Mouse (Mus musculus) testis, postnatal 10 days (tissue): ENCODE results near the gene Adap1.

Experiments used
- DNase-seq: peaks from one replicate; pipeline ENCODE4 v3.0.0; 2021; ENCODE audit warnings: low spot score

Adap1 gene

DNA sequence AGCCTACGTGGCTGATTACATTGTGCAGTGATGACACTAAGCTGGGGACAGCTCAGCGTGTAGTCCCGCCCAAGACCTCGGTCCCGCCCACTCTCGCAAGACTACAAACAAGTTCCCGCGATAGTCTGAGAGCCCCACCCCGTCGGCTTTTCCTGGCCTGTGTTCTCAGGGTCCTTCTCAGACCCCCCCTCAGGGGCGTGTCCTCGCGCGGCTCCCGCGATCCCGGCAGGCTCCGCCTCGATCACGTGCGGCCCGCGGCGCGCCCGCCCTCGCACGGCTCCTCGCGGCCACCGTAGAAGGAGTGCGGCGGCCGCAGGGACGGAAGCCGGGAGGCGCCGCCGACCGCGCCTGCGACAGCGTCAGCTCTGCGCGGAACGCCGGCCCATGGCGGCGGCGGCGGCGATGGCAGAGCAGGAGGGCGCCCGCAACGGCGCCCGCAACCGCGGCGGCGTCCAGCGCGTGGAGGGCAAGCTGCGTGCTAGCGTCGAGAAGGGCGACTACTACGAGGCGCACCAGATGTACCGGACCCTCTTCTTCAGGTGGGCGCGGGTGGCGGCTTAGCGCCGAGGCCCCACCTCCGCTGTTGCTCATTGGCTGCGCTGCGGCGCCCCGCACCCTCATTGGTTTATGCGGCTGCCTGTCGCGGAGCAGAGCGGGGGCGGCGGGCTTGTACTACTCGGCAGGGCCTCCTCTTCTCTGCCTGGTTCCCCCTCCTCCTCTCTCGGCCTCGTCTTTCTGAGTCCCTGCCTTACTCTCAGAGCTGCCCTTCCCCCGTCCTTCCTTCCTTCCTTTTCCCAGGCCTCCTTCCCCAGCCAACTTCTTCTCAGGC is 73.1 kb downstream of the Adap1 start, which contains the start of gene Get4:
Gene Get4, plus strand, starts transcription at position 244 of the 829 bp plus-strand sequence.
- DNase-seq: peak; percentile 100

DNA sequence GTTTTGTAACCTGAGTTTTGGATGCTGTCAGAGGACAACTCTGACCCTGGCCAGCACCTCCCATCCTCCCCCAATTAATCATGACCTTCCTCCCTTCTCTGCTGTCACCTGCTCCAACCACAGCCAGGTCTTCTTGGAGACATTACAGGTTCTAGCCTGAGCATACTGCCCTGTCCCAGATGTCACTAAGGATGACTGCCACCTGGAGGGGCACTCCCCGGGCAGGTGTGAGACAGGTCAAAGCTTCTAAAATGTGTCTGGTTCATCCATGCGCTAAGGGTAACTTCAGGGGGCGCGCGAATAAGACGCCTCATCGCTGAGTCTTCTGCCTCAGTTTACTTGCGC is 73.7 kb downstream of the Adap1 start:
- no peak for DNase-seq

GRCm38 (mm10) chr5:139251279-139251678 is 74.1 kb downstream of the Adap1 start:
- DNase-seq: no peak

- DNase-seq: no peak
These were observed 76.6 kb downstream of the Adap1 start for GRCm38 (mm10) chr5:139248846-139249245.

DNA sequence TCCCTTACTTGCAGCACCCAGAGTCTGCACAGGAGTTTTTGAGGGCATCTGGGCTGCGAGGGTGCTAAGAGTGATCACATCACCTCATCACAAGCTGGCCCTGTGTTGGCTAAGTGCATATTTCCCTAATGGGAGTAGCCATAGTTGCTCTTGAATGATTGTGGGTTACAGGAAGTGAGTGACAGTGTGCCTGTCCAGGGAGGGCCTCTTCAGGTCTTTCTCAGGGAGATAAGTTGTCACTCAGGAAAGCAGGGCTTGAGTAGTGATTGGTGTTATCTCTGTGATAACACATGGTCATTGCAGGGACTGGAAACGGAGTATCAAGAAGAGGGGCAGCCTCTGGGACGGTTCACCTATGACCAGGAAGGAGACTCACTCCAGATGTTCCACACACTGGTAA is 77.7 kb downstream of the Adap1 start:
- no peak for DNase-seq

DNA sequence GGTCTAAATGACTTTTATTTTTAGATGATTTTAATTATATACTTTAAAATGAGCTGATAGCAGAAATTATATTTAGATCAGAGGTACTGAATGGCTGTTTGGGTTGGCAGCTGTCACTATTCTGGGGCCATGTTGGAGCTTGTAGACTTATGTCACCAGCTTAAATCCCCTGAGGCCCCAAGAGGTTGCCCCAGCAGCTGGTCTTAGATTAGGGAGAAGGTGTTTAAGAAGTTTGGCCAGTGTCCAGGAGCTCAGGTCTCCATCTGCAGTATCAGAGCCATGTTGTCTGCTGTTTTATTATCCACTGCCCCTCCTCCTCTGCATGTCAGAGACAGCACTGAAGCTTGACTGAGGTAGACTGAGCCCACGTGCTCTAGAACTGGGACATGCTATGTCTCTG is 82.0 kb downstream of the Adap1 start:
- DNase-seq: no peak

DNA sequence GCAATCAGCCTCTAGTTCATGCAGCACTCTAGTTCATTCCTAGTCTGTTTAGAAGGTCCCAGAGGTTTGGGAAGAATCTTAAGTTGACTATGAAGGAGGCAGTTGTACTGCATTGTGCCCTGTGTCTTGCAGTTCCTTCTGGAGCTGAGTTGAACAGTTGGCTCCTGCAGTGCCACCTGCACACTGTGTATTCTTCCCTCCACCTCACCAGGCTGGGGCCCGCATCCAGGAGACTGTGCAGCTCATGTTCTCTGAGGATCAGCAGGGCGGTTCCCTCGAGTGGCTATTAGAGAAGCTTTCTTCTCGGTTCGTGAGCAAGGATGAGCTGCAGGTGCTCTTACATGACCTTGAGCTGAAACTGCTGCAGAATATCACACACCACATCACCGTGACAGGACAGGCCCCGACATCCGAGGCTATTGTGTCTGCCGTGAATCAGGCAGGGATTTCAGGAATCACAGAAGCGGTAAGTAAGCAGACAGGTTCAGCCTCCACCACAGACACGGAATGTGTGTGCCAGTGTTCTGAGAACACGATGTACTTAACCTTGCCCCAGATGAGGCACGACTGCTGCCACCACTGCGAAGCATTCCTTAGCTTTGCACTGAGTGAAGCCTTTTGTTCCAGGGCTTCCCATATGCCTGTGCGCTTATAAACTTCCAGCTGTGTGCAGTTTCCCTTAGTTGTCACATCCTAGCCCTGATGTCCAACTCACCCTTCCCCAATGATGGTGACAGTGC is 84.2 kb downstream of the Adap1 start:
- no peak for DNase-seq

DNA sequence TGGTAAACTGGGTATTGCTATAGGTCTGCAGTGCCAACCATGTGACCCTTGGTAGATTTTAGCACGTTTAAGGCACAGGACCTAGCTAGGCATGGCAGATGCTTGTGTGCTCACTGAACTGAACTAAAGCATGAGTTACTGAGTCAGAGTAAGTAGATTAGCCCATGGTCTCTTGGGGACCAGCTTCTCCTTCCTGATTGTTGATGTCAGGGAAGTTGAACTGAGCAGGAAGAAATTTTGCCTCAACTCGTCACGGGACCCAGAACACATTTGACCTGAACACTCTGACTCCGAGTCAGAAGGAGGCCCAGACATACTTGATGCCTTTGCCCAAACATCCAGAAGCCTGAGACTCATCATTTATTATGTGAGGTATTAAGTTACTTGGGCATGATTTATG is 88.0 kb downstream of the Adap1 start:
- DNase-seq: no peak

DNA sequence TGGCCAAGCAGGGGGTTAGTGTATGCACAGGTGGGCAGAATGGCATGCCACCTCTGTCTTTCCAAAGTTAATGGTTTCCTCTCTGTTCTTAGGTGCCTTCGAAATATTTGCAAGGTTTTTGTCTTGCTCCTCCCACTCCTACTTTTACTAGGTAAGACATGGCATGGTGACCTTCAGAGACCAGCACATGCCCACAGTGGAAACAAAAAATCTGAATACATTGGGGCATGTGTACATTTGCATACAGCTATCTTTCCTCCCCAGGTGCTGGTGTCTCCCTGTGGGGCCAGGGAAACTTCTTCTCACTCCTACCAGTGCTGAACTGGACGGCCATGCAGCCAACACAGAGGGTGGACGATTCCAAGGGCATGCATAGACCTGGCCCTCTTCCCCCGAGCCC is 91.0 kb downstream of the Adap1 start:
- DNase-seq: no peak

DNA sequence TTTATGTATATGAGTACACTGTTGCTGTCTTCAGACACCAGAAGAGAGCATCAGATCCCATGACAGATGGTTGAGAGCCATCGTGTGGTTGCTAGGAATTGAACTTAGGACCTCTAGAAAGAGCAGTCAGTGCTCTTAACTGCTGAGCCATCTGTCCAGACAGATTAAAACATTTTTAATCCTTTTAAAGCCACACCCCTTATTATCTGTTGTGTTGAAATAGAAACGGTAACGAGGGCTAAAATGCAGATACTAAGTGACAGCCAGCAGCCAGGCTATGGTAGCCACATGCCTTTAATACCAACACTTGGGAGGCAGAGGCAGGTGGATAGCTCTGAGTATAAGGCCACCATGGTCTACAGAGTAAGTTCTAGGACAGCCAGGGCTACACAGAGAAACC is 93.3 kb downstream of the Adap1 start:
- no peak for DNase-seq

- DNase-seq: no peak
These were observed 95.7 kb downstream of the Adap1 start for GRCm38 (mm10) chr5:139229716-139230115.

DNA sequence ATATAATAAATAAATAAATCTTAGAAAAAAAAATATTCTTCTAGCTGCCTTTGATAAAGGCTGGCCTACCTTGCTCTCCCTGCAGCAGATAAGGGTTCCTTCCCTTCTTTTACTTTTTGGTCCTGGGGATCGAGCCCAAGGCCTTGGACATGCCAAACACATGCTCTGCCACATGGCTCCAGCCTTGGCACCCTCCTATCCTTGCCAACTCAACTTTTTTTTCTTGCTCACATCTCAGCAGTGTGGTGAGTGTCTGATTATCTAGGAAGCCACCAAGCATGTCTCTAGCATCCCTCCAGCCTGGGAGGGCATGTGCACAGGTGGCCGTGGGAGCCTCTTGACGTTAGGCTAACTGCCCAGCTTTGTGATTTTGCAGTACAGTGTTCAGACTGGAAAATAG is 97.1 kb downstream of the Adap1 start:
- DNase-seq: no peak

DNA sequence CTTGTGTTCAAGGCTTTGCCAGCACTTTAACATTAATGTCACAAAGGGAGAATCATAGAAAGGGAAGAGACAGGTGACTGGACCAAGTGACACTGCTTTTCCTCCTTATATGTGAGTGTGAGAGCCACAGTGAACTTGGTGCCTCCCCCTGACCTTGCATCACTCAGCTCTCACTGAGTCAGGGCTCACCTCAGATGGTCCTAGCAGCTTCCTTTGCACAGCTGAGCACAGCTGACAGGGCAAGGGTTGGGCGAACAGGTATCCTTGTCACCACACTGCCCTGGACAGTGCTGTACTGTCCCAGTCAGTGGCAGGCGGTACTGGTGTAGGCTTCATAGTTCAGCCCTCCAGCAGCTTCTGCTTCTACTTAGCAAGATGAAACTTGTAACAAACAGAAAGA is 97.8 kb downstream of the Adap1 start:
- DNase-seq: no peak

- no peak for DNase-seq
These were observed 98.2 kb downstream of the Adap1 start for GRCm38 (mm10) chr5:139227236-139227635.

DNA sequence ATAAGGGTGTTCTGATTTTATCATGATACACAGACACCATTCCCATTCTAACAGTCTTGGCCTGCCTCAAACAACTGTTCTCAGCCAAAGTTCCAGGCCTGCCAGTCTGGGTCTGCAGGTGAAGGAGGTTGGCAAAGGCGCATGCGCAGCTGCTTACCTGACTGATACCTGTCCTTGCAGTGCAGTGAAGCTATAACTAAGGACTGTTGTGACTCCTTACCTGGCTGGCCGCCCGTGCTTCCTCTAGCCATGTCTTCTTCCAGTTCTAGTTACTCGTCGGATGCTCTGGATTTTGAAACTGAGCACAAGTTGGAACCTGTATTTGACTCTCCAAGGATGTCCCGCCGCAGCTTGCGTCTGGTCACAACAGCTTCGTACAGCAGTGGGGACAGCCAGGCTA is 102.1 kb downstream of the Adap1 start:
- no peak for DNase-seq
